Mouse (Mus musculus) embryonic facial prominence, embryonic 10.5 days (tissue): ENCODE results near the gene Cd84. TPM values are rescaled to one million over a fixed set of nuclear protein-coding genes. Genes with fewer than 3 reads are reported as not detected.
A peak's percentile ranks its signal among the peaks of the same experiment; 100 is the strongest.
"Not testable (repeated sequence)": the region's sequence is repeated elsewhere in the genome, so short reads cannot be mapped to it uniquely, and the experiment has no call there.

ENCODE experiments used
- DNase-seq: peaks from one replicate; pipeline ENCODE4 v3.0.0-alpha.2; 2017; ENCODE audit warnings: low spot score
- H3K27ac ChIP-seq: fragments of 300-500 bp; sonication (generic); replicated peaks from 2 replicates; pipeline ENCODE4 v1.5.1; 2016; ENCODE audit warnings: mild to moderate bottlenecking
- H3K27me3 ChIP-seq: fragments of 300-500 bp; sonication (generic); replicated peaks from 2 replicates; pipeline ENCODE4 v1.6.1; 2016; ENCODE audit warnings: low read depth, mild to moderate bottlenecking; ENCODE audit not compliant: poor library complexity, severe bottlenecking
- H3K36me3 ChIP-seq: fragments of 300-500 bp; sonication (generic); replicated peaks from 2 replicates; pipeline ENCODE4 v1.6.1; 2016; ENCODE audit warnings: mild to moderate bottlenecking, moderate library complexity
- H3K4me1 ChIP-seq: fragments of 300-500 bp; sonication (generic); 2 replicates; pipeline ENCODE4 v1.6.1; 2016
- H3K4me3 ChIP-seq: fragments of 300-500 bp; sonication (generic); 2 replicates; pipeline ENCODE4 v1.5.1; 2016; ENCODE audit warnings: mild to moderate bottlenecking, moderate library complexity
- H3K9me3 ChIP-seq: fragments of 300-500 bp; sonication (generic); 2 replicates; pipeline ENCODE4 v1.6.1; 2016; ENCODE audit warnings: mild to moderate bottlenecking
- WGBS: fragments of 180-500 bp; shearing (Covaris S2); methylation state at CpG from one replicate; pipeline ENCODE4 v1.1.7; 2016; 5-methylcytosine and 5-hydroxymethylcytosine counted together
- polyA plus RNA-seq: library from polyadenylated mRNA; unstranded; fragments of >200 nt; fragmentation: Nextera tagmentation; extraction: Ambion mirVana; gene quantifications from 2 replicates; pipeline ENCODE4 v1.2.1, GENCODE M21; 2016

Gene Cd84
- polyA plus RNA-seq, result 0.31 and 0.65 TPM in 2 replicates

DNA sequence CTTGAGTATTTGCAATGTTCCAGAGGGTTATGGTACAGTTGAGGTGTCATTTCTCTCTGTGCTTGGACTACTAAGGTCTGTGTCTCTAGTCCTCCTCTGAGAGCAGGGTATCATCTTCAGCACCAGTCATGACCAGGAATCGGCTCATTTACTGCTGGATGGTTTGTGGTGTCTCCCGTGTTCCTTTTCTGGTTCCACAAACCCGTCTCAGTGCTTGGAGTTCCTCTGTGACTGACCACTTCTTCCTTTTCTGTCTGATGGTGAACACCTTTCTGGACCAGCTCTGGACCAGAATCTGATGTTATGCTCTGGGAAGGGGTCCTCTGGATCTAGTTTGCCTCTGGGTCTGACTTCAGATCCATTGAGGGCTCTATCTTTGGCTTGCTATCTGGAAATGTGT is at the start of gene Cd84:
TSS of gene Cd84 (plus strand) at position 210 of the 400 bp plus-strand sequence.
- Histone ChIP-seq H3K4me3 (no peak within 1 kb of the TSS), H3K4me1 (no peaks in the 10 kb centered on the region), H3K27ac (no peak within 1 kb of the TSS), H3K27me3 (no peaks in the 10 kb centered on the region), H3K36me3 (no peaks in the 10 kb centered on the region), H3K9me3 (no peaks in the 10 kb centered on the region)
- DNase-seq, result no peak
- 87% methylated on average over 3 of the region's 3 CpGs for WGBS

DNA sequence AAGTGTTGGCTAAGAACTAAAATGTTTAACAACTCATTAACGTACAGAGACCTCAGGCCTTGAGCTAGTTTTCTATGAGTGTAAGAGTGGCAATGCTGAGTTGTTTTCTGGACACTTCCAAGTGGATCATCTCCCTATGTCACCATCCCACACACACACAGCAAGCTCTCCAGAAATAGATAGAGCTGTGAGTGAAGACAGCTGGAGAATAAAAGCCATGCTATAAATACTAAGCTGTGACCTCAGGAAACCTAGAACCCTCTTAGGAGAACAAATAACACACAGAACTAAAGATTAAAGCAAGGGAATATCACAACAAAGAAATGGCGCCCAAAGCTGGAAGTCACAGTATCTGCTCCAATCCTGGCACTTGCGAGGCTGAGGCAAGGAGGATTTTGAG is 48.0 kb upstream of the Cd84 start:
- Histone ChIP-seq H3K4me1 (no peaks in the 10 kb centered on the region), H3K9me3 (no peaks in the 10 kb centered on the region), H3K4me3 (no peak overlapping the region), H3K27me3 (no peaks in the 10 kb centered on the region), H3K27ac (no peak overlapping the region), H3K36me3 (no peaks in the 10 kb centered on the region)
- 92% methylated on average over 3 of the region's 3 CpGs for WGBS
- no peak for DNase-seq

DNA sequence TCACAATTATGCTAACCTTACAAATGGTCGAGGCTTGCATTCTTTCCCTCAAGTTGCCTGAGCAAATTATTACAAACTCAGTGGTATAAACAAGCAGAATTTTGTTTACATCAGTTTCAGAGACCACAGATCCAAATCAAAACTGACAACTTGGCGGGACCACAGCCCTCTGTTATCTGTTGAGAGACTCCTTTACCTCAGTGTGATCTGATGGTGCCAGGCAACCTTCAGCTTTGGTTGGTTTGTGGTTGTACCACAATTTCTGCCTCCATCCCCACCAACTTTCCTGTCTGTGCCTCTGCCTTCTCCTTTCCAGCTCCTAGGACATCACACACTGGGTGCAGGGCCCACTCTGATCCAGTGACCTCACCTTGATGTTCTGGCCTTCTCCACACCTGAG is 43.3 kb upstream of the Cd84 start:
- Histone ChIP-seq H3K4me3 (no peak overlapping the region), H3K4me1 (no peaks in the 10 kb centered on the region), H3K27me3 (no peaks in the 10 kb centered on the region), H3K9me3 (no peaks in the 10 kb centered on the region), H3K27ac (no peak overlapping the region), H3K36me3 (no peaks in the 10 kb centered on the region)
- WGBS, result 65% methylated on average over 2 of the region's 2 CpGs
- no peak for DNase-seq

DNA sequence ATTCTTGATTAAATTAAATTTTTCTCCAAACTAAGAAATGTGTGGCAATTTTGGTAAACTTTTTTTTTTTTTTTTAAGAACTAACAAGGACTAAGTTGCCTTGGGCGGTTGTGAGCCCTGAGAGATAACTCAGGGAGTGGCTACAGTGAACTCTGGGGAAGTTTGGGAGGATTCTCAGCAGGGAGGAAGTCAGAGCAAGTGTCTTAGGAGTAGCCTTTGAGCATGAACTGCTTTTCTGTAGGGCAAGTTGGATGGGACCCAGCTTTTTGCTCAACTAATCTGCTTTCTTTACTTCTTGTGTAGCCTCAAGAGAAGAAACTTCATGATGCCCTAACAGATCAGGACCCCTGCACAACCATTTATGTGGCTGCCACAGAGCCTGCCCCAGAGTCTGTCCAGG is 41.7 kb upstream of the Cd84 start:
- no peaks in the 10 kb centered on the region for H3K4me1 ChIP-seq
- no peak overlapping the region for H3K27ac ChIP-seq
- H3K9me3 ChIP-seq, result no peaks in the 10 kb centered on the region
- no peaks in the 10 kb centered on the region for H3K36me3 ChIP-seq
- H3K4me3 ChIP-seq, result no peak overlapping the region
- WGBS, result 50% methylated on average over 1 of the region's 1 CpGs
- no peaks in the 10 kb centered on the region for H3K27me3 ChIP-seq
- no peak for DNase-seq

DNA sequence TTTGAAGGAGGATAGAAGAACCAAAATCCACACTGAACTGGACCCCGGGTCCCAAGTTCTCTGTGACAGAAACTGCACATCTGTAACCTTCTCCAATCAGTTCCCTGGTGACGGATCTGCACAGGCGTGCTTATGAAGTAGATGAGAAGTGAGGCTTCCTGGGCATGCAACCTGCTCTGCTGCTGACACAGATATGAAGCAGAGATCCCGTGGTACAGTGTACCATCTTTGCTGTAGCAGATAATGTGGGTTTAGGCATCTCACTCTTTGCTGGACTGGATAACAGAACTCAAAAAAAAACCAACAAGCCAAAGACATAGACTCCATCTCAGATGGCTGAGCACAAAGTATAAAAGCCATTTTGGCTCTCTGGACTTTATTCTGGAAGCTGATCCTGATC is 39.8 kb upstream of the Cd84 start:
- WGBS, result 83% methylated on average over 4 of the region's 4 CpGs

DNA sequence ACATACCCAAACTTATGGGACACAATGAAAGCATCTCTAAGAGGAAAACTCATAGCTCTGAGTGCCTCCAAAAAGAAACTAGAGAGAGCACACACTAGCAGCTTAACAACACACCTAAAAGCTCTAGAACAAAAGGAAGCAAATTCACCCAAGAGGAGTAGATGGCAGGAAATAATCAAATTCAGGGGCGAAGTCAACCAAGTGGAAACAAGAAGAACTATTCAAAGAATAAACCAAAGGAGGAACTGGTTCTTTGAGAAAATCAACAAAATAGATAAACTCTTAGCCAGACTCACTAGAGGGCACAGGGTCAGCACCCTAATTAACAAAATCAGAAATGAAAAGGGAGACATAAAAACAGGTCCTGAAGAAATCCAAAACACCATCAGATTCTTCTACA is 28.4 kb upstream of the Cd84 start:
- not testable (repeated sequence) for H3K36me3 ChIP-seq, H3K4me3 ChIP-seq, H3K27me3 ChIP-seq, H3K27ac ChIP-seq, H3K9me3 ChIP-seq, DNase-seq, H3K4me1 ChIP-seq
- 69% methylated on average over 1 of the region's 1 CpGs for WGBS

More for the DNA sequence above, 39.8 kb upstream of the Cd84 start:
- Histone ChIP-seq H3K4me3 (no peak overlapping the region), H3K9me3 (no peaks in the 10 kb centered on the region), H3K27ac (no peak overlapping the region), H3K27me3 (no peaks in the 10 kb centered on the region), H3K4me1 (no peaks in the 10 kb centered on the region), H3K36me3 (no peaks in the 10 kb centered on the region)
- DNase-seq, result no peak

DNA sequence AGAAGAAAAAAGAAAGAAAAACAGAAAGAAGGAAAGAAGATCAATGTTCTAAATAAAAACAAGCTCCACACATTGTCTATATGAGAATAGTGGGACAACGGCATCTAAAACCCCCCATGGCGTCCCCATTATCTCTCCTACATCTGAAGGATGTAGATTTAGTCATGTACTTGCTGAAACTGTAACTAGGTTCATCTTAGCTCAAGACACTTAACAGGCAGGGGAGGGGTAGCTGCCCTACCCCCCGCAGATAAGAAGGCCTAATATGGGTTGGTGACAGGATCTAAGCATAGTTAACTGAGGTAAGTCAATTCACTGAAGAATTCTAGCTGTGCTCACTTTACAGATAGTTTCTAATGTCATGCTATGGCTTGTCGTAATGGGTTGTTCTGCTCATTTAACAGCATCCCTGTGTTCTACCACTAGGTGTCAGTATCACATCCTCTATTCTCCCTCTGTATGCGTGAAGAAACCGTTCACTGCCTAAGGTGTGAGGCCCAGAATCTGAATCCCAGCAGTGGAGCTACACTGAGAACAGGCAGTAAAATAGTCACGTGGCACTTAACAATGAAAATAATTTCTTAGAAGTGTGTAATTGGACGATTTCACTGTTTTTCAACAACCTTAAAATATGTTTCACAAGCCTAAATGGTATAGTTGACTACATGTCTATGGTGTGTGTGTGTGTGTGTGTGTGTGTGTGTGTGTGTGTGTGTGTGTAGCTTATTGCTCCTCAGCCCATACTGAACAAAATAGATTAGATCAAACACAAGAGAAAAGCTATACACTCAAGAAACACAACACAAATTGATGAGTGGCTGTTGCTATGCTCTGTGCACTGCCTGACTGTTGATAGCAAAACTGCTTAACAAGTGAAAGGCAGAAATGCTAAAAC is 23.7 kb upstream of the Cd84 start:
- Histone ChIP-seq H3K27me3 (no peaks in the 10 kb centered on the region), H3K27ac (no peak overlapping the region), H3K4me3 (no peak overlapping the region), H3K4me1 (no peaks in the 10 kb centered on the region), H3K9me3 (no peaks in the 10 kb centered on the region), H3K36me3 (no peaks in the 10 kb centered on the region)
- peak; percentile 26 for DNase-seq
- 15% methylated on average over 8 of the region's 8 CpGs for WGBS

DNA sequence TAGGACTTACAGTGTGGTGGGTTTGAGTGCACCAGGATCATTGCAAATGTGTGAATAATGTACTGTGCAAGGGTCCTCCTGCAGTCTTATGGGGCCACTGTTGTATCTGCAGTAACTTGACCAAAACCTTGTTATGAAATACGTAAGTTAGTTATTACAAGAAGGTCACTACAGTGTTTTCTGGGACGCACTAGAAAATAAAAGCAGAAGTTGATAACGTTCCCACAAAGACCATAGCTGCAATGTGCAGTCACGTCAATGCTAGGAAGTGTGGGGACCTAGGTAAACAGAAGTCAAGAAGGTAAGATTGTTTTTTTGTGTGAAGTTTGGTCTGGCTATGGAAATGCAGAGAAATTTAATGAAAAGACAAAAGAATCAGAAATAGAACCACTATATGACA is 22.5 kb upstream of the Cd84 start:
- Histone ChIP-seq H3K4me1 (no peaks in the 10 kb centered on the region), H3K36me3 (no peaks in the 10 kb centered on the region), H3K4me3 (no peak overlapping the region), H3K27ac (no peak overlapping the region), H3K27me3 (no peaks in the 10 kb centered on the region), H3K9me3 (no peaks in the 10 kb centered on the region)
- DNase-seq, result no peak
- WGBS, result 90% methylated on average over 4 of the region's 4 CpGs

DNA sequence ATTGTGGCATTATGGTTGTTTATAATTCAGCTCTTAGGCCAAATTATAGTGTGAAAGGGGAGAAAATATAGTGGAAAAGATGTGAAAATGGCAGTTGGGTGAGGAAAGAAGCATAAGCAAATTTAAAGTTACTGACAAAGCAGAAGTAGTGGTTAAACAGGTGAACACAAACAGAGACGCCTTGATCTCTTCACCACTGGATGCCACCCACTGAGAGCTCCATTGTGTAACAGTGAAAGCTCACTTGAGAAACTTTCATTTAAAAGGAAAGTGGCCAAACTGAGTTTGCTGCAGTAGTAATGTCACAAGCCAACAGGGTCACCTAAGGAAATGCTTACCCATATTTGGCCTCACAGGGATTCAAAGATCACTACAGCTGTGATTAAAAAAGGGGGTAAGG is 18.2 kb upstream of the Cd84 start:
- Histone ChIP-seq H3K27ac (no peak overlapping the region), H3K4me1 (no peaks in the 10 kb centered on the region), H3K36me3 (no peaks in the 10 kb centered on the region), H3K9me3 (no peaks in the 10 kb centered on the region), H3K4me3 (no peak overlapping the region), H3K27me3 (no peaks in the 10 kb centered on the region)
- WGBS, result 37% methylated on average over 1 of the region's 1 CpGs
- DNase-seq, result no peak

DNA sequence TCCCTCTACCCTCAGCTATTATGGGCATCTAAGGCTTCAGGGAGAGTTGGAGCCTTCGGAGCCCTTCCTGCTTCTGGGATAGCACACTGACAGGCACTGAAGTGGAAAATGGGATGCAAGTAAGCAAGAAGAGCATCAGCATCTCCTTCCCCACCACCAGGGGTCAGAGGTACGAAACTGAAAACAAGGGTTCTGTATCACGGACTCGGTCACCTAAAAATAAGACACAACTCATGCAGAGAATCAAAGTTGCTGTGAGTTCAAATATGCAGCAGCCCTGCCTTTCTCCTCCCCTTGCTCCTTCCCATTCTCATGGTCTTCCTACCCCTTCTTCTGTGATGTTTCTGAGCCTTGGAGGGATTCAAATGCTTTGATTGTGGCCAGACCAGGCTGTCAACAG is 14.0 kb upstream of the Cd84 start:
- Histone ChIP-seq H3K4me3 (no peak overlapping the region), H3K27me3 (no peaks in the 10 kb centered on the region), H3K27ac (no peak overlapping the region), H3K36me3 (no peaks in the 10 kb centered on the region), H3K9me3 (no peaks in the 10 kb centered on the region), H3K4me1 (no peaks in the 10 kb centered on the region)
- peak; percentile 9 for DNase-seq
- WGBS, result 45% methylated on average over 4 of the region's 4 CpGs

DNA sequence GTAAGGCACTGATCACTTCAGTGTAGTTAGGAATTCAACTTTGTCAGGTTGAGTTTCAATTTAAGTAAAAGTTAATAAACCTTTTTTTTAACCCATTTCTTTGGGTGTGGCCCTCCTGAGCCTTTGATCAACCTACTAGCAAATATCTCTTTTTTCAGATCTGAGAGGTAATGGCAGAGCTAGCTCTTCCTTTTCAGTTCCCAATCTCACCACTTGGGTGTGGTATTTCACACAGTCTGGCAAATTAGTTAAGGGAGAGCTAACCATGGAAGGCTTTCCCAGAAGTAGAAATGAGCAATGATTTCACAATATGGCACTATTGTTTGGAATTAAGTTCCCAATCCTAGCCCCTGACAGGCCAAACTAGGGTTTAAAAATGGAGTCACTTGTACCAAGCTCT is 13.3 kb upstream of the Cd84 start:
- Histone ChIP-seq H3K36me3 (no peaks in the 10 kb centered on the region), H3K4me1 (no peaks in the 10 kb centered on the region), H3K9me3 (no peaks in the 10 kb centered on the region), H3K27ac (no peak overlapping the region), H3K27me3 (no peaks in the 10 kb centered on the region), H3K4me3 (no peak overlapping the region)
- no peak for DNase-seq

DNA sequence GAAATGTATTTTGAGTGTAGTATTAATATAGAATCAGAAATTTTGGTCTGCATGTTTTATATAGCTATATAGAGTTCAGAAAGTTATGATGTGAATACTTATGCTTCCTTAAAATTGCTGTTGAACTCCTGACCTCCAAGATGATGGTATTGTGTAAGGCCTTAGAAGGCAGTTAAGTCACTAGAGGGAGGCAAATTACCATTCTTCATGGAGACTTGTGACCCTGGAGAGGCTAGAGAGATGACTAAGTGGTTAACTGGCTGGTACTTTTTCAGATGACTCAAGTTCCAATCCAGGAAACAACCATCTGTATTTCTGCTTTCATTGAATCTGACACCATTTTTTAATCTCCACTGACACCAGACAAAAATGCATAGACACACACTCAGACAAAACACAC is 11.8 kb upstream of the Cd84 start:
- Histone ChIP-seq H3K4me3 (no peak overlapping the region), H3K4me1 (no peaks in the 10 kb centered on the region), H3K36me3 (no peaks in the 10 kb centered on the region), H3K9me3 (no peaks in the 10 kb centered on the region), H3K27ac (no peak overlapping the region), H3K27me3 (no peaks in the 10 kb centered on the region)
- no peak for DNase-seq

DNA sequence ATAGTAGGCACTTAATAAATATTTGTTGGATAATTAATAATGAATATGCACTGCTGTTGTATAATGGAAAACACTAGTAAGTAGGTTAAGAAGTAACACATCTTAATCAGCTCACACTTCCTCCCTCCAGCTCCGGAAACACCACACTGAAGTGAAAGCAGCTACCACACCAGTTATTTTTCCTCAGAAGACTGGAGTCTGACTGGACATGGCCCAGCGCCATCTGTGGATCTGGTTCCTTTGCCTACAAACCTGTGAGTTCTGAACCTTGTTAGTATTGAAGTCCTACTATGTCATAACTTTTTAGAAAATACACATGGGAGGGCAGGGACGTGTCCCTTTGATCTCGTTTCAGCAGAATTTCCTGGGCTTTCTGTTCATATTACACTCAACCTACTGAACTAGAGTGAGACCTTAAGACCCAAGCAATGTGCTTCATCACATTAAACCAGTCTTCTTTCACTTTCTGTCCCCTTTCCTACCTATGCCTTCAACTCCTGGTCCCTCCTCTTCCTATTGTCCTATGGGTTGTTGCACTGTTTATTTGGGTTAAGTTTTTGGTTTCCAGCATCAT is 1.0 kb downstream of the Cd84 start:
- no peak for DNase-seq
- no peaks in the 10 kb centered on the region for H3K4me1 ChIP-seq
- 78% methylated on average over 4 of the region's 4 CpGs for WGBS
- H3K9me3 ChIP-seq, result no peaks in the 10 kb centered on the region
- H3K27ac ChIP-seq, result no peak overlapping the region
- no peaks in the 10 kb centered on the region for H3K27me3 ChIP-seq
- H3K36me3 ChIP-seq, result no peaks in the 10 kb centered on the region
- H3K4me3 ChIP-seq, result no peak overlapping the region
